Mouse (Mus musculus) kidney, adult 2 months (tissue): ENCODE results near the gene Rbm39. TPM values are rescaled to one million over a fixed set of nuclear protein-coding genes. Genes with fewer than 3 reads are reported as not detected.
"Not testable (repeated sequence)": the region's sequence is repeated elsewhere in the genome, so short reads cannot be mapped to it uniquely, and the experiment has no call there.

Source experiments
- DNase-seq: peaks from one replicate; pipeline ENCODE4 v3.0.0; 2021
- H3K27ac ChIP-seq: fragments of 200-500 bp; 2 replicates; pipeline ENCODE4 v1.5.1; 2012; ENCODE audit warnings: low read depth, low read length, control low read depth, inconsistent platforms; ENCODE audit not compliant: insufficient read depth
- H3K27me3 ChIP-seq: fragments of 200-500 bp; replicated peaks from 2 replicates; pipeline ENCODE4 v1.6.1; 2012; ENCODE audit warnings: mild to moderate bottlenecking, moderate library complexity, low read length, inconsistent platforms; ENCODE audit not compliant: control insufficient read depth, insufficient read depth
- H3K36me3 ChIP-seq: fragments of 200-500 bp; 2 replicates; pipeline ENCODE4 v1.6.1; 2012; ENCODE audit warnings: mild to moderate bottlenecking, moderate library complexity, low read length, inconsistent platforms; ENCODE audit not compliant: control insufficient read depth, insufficient read depth
- H3K4me1 ChIP-seq: fragments of 200-500 bp; 2 replicates; pipeline ENCODE4 v1.6.1; 2011; ENCODE audit warnings: low read length; ENCODE audit not compliant: control insufficient read depth, insufficient read depth
- H3K4me3 ChIP-seq: fragments of 200-500 bp; 2 replicates; pipeline ENCODE4 v1.5.1; 2011; ENCODE audit warnings: mild to moderate bottlenecking, low read depth, low read length, control low read depth; ENCODE audit not compliant: insufficient read depth
- CTCF ChIP-seq: fragments of 200-500 bp; conservative IDR thresholded peaks from 2 replicates; pipeline ENCODE4 v1.5.1; 2011; ENCODE audit warnings: low read depth, mild to moderate bottlenecking, control low read depth, low read length, moderate library complexity, mixed read lengths; ENCODE audit not compliant: insufficient read depth, insufficient read length
- POLR2A ChIP-seq: fragments of 200-500 bp; IDR thresholded peaks from one replicate; pipeline ENCODE4 v1.6.1; 2011; ENCODE audit warnings: low read depth, low read length, control low read depth
- WGBS: fragments of 180-500 bp; shearing (Covaris S2); methylation state at CpG from one replicate; pipeline ENCODE4 v1.1.7; 2018; 5-methylcytosine and 5-hydroxymethylcytosine counted together
- polyA plus RNA-seq: library from polyadenylated mRNA; depleted of rRNA; stranded (reverse); fragments of >200 nt; gene quantifications from 2 replicates; pipeline ENCODE4 v1.2.3, GENCODE M21; 2012

Gene Rbm39
- polyA plus RNA-seq, 1 experiment = 39.3 TPM

- Histone ChIP-seq H3K36me3 (no peaks in the 10 kb centered on the region), H3K4me1 (peaks cover 9% of the 10 kb centered on the region), H3K27me3 (no peaks in the 10 kb centered on the region), H3K27ac (no peak overlapping the region), H3K4me3 (no peak overlapping the region)
- 84% methylated on average over 3 of the region's 3 CpGs for WGBS
- TF ChIP-seq POLR2A (no peak), CTCF (no peak)
- no peak for DNase-seq
Measured at GRCm38 (mm10) chr2:156193066-156193862, 13.2 kb upstream of the Rbm39 start.

GRCm38 (mm10) chr2:156192068-156192467, 12.0 kb upstream of the Rbm39 start:
- Histone ChIP-seq H3K4me3 (no peak overlapping the region), H3K4me1 (peaks cover 6% of the 10 kb centered on the region), H3K27ac (no peak overlapping the region), H3K27me3 (no peaks in the 10 kb centered on the region), H3K36me3 (no peaks in the 10 kb centered on the region)
- whole genome bisulfite sequencing = 91% methylated on average over 2 of the region's 2 CpGs
- no peak for TF ChIP-seq POLR2A
- no peak for TF ChIP-seq CTCF
- no peak for DNase-seq

DNA sequence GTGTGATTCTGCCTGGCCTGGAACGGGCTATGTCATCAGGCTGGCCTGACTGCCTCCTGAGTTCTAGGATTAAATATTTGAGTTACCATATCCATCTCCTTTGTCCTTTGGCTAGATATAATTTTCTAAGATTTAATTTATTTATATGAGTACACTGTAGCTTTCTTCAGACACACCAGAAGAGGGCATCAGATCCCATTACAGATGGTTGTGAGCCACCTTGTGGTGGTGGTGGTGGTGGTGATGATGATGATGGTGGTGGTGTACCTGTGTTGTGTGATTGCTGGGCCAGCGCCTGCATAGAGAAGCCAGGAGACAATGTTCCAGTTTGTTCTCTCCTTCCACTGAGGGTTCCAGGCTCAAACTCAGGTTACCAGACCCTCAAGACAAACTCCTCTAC, 11.5 kb upstream of the Rbm39 start:
- no peak for DNase-seq
- WGBS = 98% methylated on average over 2 of the region's 2 CpGs
- H3K4me3 ChIP-seq = no peak overlapping the region
- H3K27me3 ChIP-seq = no peaks in the 10 kb centered on the region
- TF ChIP-seq POLR2A (no peak), CTCF (no peak)
- peaks cover 6% of the 10 kb centered on the region for H3K4me1 ChIP-seq
- no peak overlapping the region for H3K27ac ChIP-seq
- H3K36me3 ChIP-seq = no peaks in the 10 kb centered on the region

DNA sequence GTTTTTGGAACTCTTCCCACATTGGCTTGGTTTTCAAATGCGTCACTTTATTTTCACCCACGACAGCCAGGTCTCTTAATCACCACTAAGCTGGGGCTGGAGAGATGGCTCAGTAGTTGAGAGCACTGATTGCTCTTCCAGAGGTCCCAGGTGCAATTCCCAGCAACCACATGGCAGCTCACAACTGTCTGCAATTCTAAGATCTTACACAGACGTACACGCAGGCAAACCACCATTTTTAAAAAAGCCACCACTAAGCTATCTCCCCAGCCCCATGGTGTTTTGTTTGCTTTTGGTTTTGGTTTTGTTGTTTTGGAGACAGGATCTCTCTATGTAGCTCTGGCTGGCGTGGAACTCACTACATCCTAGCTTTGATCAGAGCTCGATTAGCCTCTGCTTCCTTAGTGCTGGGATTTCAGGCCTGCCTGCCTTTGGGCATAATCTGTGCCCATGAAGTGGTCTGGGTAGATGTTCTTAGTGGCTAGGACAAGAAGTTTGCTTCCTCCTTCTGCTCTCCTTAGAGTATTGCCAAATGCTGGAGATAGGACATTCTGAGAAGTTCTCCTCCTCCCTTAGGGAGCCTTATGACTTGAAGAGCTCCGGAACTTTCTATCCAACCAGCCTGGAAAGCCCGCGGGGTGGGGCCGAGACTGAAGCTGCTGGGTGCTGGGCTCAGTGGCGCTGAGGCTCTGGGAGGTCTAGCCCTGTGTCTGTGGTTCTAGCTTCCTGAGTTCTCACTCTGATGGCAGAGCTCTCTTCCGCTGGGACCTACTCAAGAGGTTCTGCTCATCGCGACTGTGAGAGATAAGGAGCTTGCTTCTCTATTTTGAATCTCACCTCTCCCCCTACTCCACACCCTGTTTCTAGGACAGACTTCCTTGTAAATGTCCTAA, 10.2 kb upstream of the Rbm39 start:
- WGBS = 82% methylated on average over 14 of the region's 14 CpGs
- DNase-seq = no peak
- no peak overlapping the region for H3K27ac ChIP-seq

GRCm38 (mm10) chr2:156189241-156189640, 9.2 kb upstream of the Rbm39 start:
- not testable (repeated sequence) for DNase-seq, H3K4me1 ChIP-seq, H3K27me3 ChIP-seq, H3K36me3 ChIP-seq, H3K27ac ChIP-seq, H3K4me3 ChIP-seq
- WGBS = 67% methylated on average over 7 of the region's 7 CpGs

More for the DNA sequence above, 10.2 kb upstream of the Rbm39 start:
- Histone ChIP-seq H3K27me3 (no peaks in the 10 kb centered on the region), H3K36me3 (no peaks in the 10 kb centered on the region), H3K4me1 (no peaks in the 10 kb centered on the region), H3K4me3 (no peak overlapping the region)
- TF ChIP-seq CTCF (no peak), POLR2A (no peak)

- peak overlapping the region; percentile 98 for H3K27ac ChIP-seq
- WGBS = 64% methylated on average over 2 of the region's 2 CpGs
- H3K36me3 ChIP-seq = peaks cover 7% of the 10 kb centered on the region; the same call in 1 of the 2 replicates
- peaks cover 19% of the 10 kb centered on the region for H3K4me1 ChIP-seq
- no peak overlapping the region for H3K4me3 ChIP-seq
- TF ChIP-seq CTCF = no peak
- DNase-seq = no peak
- no peaks in the 10 kb centered on the region for H3K27me3 ChIP-seq
Measured at GRCm38 (mm10) chr2:156181592-156181991, 1.6 kb upstream of the Rbm39 start.
